Mouse (Mus musculus) embryonic fibroblast, embryonic 13.5 days (primary cell): ENCODE measurements around the gene Slc35g3. TPM values are rescaled to one million over a fixed set of nuclear protein-coding genes. Genes with fewer than 3 reads are reported as not detected.
A peak's percentile ranks its signal among the peaks of the same experiment; 100 is the strongest.
"Not testable (repeated sequence)": the region's sequence is repeated elsewhere in the genome, so short reads cannot be mapped to it uniquely, and the experiment has no call there.

ENCODE experiments used
- H3K27ac ChIP-seq: 2 replicates; pipeline ENCODE4 v1.5.1; 2012; ENCODE audit warnings: low read length, control low read depth, inconsistent platforms; ENCODE audit not compliant: insufficient read depth
- H3K4me1 ChIP-seq: 2 replicates; pipeline ENCODE4 v1.6.1; 2011; ENCODE audit warnings: low read length; ENCODE audit not compliant: control insufficient read depth, insufficient read depth
- H3K4me3 ChIP-seq: 2 replicates; pipeline ENCODE4 v1.5.1; 2011; ENCODE audit warnings: mild to moderate bottlenecking, control low read depth, low read length; ENCODE audit not compliant: insufficient read depth
- CTCF ChIP-seq: IDR thresholded peaks from 2 replicates; pipeline ENCODE4 v1.5.1; 2011; ENCODE audit warnings: mild to moderate bottlenecking, control low read depth, low read length, moderate library complexity, borderline replicate concordance; ENCODE audit not compliant: insufficient read depth
- POLR2A ChIP-seq: IDR thresholded peaks from 2 replicates; pipeline ENCODE4 v1.6.1; 2011; ENCODE audit warnings: low read depth, mild to moderate bottlenecking, control low read depth, low read length, moderate library complexity
- polyA plus RNA-seq: library from polyadenylated mRNA; stranded (reverse); fragments of >200 nt; gene quantifications from 2 replicates; pipeline ENCODE4 v1.2.4, GENCODE M21; 2011; ENCODE audit warnings: low read depth; ENCODE audit not compliant: missing spikeins, insufficient read length

The Slc35g3 gene
- polyA plus RNA-seq, 1 experiment: not detected

DNA sequence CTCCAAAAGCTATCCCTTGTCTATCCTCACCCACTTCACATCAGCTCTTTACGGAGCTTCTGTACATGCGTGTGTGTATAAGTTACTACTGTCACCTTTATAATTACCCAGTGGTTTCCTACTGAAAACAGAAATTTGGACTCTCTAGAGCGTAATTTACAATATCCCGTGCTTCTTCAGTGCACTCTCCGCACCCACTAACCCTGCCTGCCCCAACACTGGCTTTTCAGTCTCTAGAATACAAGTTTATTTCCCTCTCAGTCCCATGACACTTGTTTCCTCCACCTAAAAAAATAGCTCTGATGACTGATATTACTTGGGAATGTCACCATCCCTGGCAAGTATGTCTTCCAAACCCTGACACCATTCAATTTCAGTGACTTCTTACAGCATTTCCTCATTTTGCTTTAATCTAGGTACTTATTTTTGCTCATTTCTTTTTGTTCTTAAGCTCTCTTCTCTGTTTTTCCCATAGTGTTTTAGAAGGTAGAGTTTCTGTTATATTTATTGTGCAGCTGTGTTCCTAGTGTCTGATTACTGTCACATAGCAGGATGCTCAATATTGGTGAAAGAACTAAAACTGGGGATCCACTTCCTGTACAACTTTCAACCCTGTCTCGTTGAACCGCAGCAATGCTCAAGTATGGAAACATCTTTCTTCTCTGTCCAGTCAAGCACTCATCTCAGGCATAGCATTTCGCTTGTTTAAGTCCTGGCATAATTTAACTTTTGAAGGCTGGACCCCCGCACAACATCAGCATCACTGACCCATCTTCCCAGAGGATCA is 4.3 kb downstream of the Slc35g3 start:
- TF ChIP-seq CTCF (no peak), POLR2A (no peak)
- H3K4me1 ChIP-seq: peaks cover 16% of the 10 kb centered on the region
- H3K27ac ChIP-seq: peak overlapping the region; percentile 64
- peak overlapping the region; percentile 98 for H3K4me3 ChIP-seq

DNA sequence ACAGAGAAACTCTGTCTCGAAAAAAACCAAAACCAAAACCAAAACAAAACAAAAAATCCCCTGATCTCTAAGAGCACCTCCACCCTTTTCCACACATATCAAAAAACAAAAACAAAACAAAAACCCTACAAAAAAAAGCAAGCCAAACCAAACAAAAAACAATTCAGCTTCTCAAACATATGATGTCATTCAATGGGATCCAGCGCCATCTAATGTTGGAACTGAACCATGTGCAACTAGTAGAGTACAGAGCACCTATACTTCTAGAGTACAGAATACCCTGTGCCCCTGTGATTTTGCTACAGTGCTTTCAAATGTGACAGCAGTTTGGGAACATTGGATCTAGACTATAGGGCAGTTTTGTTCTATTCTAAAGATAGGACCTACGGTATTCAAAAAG is 7.1 kb downstream of the Slc35g3 start:
- Histone ChIP-seq H3K4me1 (peaks cover 11% of the 10 kb centered on the region), H3K4me3 (no peak overlapping the region), H3K27ac (no peak overlapping the region)
- TF ChIP-seq CTCF: no peak
- no peak for TF ChIP-seq POLR2A

DNA sequence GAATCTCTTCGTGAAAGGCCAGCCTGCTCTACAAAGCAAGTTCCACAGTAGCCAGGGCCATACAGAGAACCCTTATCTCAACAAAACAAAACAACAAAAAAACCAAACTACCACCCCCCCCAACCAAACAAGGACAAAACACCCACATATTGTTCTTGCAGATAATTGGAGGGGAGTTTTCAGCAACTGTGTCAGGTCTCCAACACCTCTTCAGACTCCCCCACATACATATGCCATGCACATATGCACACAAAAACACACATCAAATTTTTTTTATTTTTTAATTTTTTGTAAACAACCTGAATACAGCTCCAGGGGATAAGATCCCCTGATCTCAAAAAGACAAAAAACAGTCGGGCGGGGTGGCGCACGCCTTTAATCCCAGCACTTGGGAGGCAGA is 7.5 kb downstream of the Slc35g3 start:
- Histone ChIP-seq H3K4me3 (no peak overlapping the region), H3K27ac (no peak overlapping the region), H3K4me1 (peaks cover 11% of the 10 kb centered on the region)
- TF ChIP-seq POLR2A (no peak), CTCF (no peak)

DNA sequence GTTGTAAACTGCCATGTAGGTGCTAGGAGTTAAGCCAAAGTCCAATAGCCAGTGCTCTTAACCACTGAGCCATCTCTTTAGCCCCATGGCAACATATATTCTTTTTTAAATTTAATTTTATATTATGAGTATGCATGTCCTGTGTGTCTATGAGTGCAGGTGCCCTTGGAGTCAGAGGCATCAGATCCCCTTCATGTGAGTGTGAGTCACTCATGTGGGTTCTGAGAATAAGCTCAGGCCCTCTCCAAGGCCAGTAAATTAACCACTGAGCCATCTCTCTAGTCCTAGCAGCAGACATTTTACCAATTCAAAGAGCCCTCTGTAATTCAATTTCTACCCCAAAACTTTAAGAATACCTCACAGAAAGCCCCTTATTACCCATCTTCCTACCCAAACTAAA is 9.1 kb downstream of the Slc35g3 start:
- no peak overlapping the region for H3K4me3 ChIP-seq
- no peak overlapping the region for H3K27ac ChIP-seq
- TF ChIP-seq POLR2A (no peak), CTCF (no peak)
- peaks cover 11% of the 10 kb centered on the region for H3K4me1 ChIP-seq

DNA sequence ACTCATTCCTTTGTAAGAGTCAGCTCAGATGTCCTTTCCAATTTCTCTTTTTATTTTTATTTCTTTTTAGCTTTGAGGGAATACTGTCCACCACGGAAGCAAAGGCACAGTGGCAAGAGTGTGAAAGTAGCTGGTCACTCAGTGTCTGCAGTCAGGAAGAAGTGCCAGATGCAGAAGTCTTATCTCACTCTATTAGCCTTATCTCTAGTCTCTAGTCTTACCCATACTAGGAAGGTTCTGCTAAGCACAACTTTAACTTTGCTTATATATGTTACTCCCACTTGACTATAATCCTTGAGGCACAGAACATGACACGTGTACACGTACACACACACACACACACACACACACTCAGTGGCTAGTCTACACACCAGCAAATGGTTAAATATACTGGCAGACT is 10.1 kb downstream of the Slc35g3 start:
- peaks cover 9% of the 10 kb centered on the region for H3K4me1 ChIP-seq
- TF ChIP-seq CTCF (no peak), POLR2A (no peak)

DNA sequence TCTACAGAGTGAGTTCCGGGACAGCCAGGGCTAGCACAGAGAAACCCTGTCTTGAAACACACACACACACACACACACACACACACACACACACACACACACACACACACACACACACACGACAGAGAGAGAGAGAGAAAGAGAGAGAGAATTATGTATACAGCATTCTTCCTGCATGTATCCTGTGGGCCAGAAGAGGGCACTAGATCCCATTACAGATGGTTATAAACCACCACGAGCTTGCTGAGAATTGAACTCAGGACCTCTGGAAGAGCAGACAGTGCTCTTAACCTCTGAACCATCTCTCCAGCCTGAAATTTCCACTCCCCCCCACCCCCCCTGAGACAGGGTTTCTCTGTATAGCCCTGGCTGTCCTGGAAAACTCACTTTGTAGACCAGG is 30.4 kb downstream of the Slc35g3 start:
- not testable (repeated sequence) for H3K4me1 ChIP-seq, H3K27ac ChIP-seq, H3K4me3 ChIP-seq

More for the DNA sequence above, 10.1 kb downstream of the Slc35g3 start:
- H3K27ac ChIP-seq: no peak overlapping the region
- no peak overlapping the region for H3K4me3 ChIP-seq

DNA sequence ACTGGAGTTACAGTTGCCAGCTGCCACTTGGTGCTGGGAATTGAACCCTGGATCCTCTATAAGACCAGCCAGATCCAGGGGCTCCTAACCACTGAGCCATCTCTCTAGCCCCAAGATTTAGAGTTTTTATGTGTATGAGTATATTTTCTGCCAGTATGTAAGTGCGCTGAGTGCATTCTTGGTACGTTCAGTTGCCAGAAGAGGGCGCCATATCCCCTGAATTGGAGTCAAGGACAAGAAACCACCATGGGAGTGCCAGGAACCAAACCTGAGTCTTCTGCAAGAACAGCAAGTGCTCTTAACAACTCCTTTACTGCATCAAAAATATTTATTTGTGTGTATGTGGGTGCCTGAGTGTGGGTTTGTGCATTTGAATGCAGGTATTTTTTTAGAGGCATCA is 32.7 kb downstream of the Slc35g3 start:
- TF ChIP-seq POLR2A (no peak), CTCF (peak; percentile 15; the same call in 1 of the 2 replicates)
- Histone ChIP-seq H3K4me1 (no peaks in the 10 kb centered on the region), H3K4me3 (no peak overlapping the region), H3K27ac (no peak overlapping the region)

DNA sequence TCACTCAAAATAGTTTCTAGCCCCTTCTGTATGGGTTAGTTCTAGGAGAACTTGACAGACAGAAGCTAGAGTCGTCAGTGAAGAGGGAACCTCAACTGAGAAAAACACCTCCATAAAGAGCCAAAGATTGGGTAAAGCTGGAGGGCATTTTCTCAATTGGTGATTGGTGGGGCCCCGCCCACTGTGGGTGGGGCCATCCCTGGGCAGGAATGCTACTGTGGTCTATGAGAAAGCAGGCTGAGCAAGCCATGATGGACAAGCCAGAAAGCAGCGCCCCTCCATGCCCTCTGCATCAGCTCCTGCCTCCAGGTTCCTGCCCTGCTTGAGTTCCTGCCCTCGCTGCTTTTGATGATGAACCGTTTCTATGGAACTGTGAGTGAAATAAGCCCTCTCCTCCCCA is 35.8 kb downstream of the Slc35g3 start:
- no peak for TF ChIP-seq POLR2A
- no peak for TF ChIP-seq CTCF
- H3K27ac ChIP-seq: no peak overlapping the region
- H3K4me1 ChIP-seq: no peaks in the 10 kb centered on the region
- H3K4me3 ChIP-seq: no peak overlapping the region

DNA sequence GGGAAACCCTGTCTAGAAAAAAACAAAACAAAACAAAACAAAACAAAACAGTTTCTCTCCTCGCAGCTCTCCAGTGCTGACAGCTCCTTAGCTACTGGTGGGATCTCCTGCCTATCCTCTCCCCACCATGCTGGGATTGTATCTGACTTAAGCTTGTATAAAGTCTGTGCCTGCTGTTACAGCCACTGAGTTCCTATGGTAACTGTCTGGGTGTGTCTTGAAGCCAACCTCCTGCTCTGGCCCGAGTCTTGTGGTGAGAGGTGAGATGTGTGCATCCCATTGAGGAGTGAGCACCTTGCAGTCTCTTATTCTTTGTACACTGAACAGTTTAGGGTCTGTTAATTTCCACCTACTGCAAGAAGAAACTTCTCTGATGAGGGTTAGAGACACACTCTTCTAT is 38.7 kb downstream of the Slc35g3 start:
- H3K4me3 ChIP-seq: no peak overlapping the region
- no peaks in the 10 kb centered on the region for H3K4me1 ChIP-seq
- TF ChIP-seq POLR2A (no peak), CTCF (no peak)
- H3K27ac ChIP-seq: no peak overlapping the region

DNA sequence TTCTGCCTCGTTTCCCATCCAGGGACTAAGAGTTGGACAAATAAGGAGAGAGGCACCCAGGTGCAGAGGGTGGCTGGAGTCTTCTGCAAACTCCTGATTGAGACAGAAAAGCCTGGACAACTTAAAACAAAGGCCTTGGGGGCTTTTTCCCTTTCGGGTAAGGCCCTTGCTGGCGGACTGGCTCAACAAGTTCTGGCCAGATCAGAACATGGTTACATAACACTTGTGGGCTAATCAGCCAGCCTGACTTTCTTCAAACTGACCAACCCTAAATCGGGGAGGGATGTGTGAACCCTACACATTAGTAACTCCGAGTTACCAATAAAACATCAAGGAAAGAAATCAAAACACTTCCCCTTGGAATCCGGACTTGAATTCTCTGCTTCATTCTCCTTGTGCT is 40.9 kb downstream of the Slc35g3 start:
- H3K27ac ChIP-seq: no peak overlapping the region

More for the DNA sequence above, 40.9 kb downstream of the Slc35g3 start:
- peaks cover 3% of the 10 kb centered on the region; the same call in 1 of the 2 replicates for H3K4me1 ChIP-seq
- no peak overlapping the region for H3K4me3 ChIP-seq
- no peak for TF ChIP-seq POLR2A
- no peak for TF ChIP-seq CTCF
